Mouse (Mus musculus): ENCODE measurements around the gene Mmp14.

DNA sequence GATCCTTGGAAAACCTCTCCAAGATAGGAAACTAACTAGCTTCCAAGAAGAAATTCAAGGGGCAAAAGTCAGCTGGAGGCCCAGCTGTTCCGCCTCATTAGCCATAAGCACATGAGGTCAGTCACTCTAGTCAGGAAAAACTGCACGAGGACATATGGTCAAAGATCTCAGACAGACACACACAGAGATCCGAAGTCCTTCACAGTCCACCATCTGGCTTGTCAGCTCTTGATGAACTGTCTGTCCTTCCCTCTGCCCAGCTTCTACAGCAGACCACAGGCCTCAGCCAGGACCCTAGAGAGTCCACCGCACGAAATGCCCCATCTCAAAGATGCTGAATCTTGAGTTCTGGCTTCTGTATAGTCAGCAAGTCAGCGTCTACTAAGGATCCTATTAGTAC is 43.9 kb upstream of the Mmp14 start:
- no peak for TF ChIP-seq CTCF (IDR thresholded peaks at IDR 0.05; ENCODE audit: low read depth, low read length)
- no peak for TF ChIP-seq POLR2A (IDR thresholded peaks at IDR 0.05; ENCODE audit: borderline replicate concordance, low read depth, low read length)

Data from bone marrow macrophage, adult 2 months (primary cell).